Mouse (Mus musculus): ENCODE measurements around the gene Hoxd9.

DNA sequence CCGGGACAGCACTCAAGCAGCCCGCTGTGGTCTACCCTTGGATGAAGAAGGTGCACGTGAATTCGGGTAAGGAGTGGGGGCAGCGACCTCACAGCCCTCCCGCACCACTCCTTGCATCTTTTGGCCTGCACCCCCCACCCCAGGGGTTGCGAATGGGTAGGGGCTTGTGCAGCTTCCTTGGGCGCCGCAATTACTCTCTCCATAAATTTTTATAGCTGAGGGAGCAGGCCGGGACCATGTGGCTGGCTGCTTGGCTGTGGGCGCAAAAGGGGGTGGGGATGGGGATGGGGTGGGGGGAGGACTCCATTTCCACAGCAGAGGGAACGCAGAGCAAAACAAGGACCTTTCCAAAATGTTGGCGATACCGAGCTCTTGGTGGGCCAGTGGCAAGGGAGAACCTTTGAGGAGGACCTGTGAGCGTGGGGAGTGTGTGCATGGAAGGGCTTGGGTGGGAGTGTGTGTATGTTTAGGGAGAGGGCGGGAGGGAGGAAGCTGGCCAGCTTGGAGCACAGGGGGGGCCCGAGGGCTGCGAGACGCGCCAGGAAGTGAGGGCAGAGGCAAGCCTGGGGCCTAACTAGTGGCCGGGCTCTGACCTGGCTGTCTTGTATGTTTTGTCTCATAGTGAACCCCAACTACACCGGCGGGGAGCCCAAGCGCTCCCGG lies 30.2 kb downstream of the Hoxd9 start:
- TF ChIP-seq POLR2A (IDR thresholded peaks at IDR 0.05; ENCODE audit: extremely low read depth, insufficient read depth, low read length) (no peak), CTCF (IDR thresholded peaks at IDR 0.05; ENCODE audit: extremely low read depth, insufficient read depth, low read length) (no peak)

Measured in cortical plate, adult 2 months (tissue).